Mouse (Mus musculus) heart, adult 10 weeks (tissue): ENCODE data around the gene Mapkbp1. TPM values are rescaled to one million over a fixed set of nuclear protein-coding genes. Genes with fewer than 3 reads are reported as not detected.

ENCODE experiments used
- polyA plus RNA-seq: library from polyadenylated mRNA; stranded (reverse); fragments of 350-450 nt; fragmentation: Illumina TruSeq; extraction: RNeasy Lipid Tissue Mini Kit (QIAGEN cat#74804); gene quantifications from one replicate; pipeline ENCODE4 v1.2.3, GENCODE M21; 2014; ENCODE audit warnings: low read depth, low replicate concordance

Mapkbp1 gene
- polyA plus RNA-seq: 8.1 TPM

GRCm38 (mm10) chr2:119972537-119972879, at the start of gene Mapkbp1:
Gene Mapkbp1, plus strand, starts transcription at chr2:119972699.

GRCm38 (mm10) chr2:120026984-120027949, 54.8 kb downstream of the Mapkbp1 start, which contains the start of the genes Jmjd7 and Gm28042:
Gene Jmjd7, plus strand, starts transcription at chr2:120027483.
Gene Gm28042, plus strand, starts transcription at chr2:120027493.

GRCm38 (mm10) chr2:120032726-120033467, 60.4 kb downstream of the Mapkbp1 start, which contains the start of gene Pla2g4b:
Gene Pla2g4b, plus strand, starts transcription at chr2:120033417.

Other genes with a start within 250 kb of the Mapkbp1 start
- 0.31 TPM for gene Itpka, start 230.4 kb upstream of the Mapkbp1 start, polyA plus RNA-seq
- not detected for gene Ltk, start 212.3 kb upstream of the Mapkbp1 start, polyA plus RNA-seq
- gene Rpap1, start 185.2 kb upstream of the Mapkbp1 start, polyA plus RNA-seq: 10.8 TPM
- 1.9 TPM for gene Tyro3, start 175.0 kb upstream of the Mapkbp1 start, polyA plus RNA-seq
- gene Mga, start 75.5 kb upstream of the Mapkbp1 start, polyA plus RNA-seq: 14.5 TPM
- gene Jmjd7, start 54.8 kb downstream of the Mapkbp1 start, polyA plus RNA-seq: 6.3 TPM
- 3.2 TPM for gene Gm28042, start 54.8 kb downstream of the Mapkbp1 start, polyA plus RNA-seq
- gene Pla2g4b, start 60.7 kb downstream of the Mapkbp1 start, polyA plus RNA-seq: 2.2 TPM
- 270 TPM for gene Ehd4, start 181.9 kb downstream of the Mapkbp1 start, polyA plus RNA-seq